Mouse (Mus musculus) heart, embryonic 16.5 days (tissue): ENCODE data around the gene Map3k12. TPM values are rescaled to one million over a fixed set of nuclear protein-coding genes. Genes with fewer than 3 reads are reported as not detected.

Experiments
- ATAC-seq: fragments of 200-750 bp; cut with Nextera tagmentation; replicated peaks from 2 replicates; pipeline ENCODE4 v1.8.0; 2017; ENCODE audit warnings: moderate number of reproducible peaks; ENCODE audit not compliant: insufficient read depth, low FRiP score; ENCODE audit errors: extremely low read depth
- H3K27ac ChIP-seq: fragments of 300-500 bp; sonication (generic); 2 replicates; pipeline ENCODE4 v1.5.1; 2014; ENCODE audit warnings: mild to moderate bottlenecking, low read length, control low read depth, moderate library complexity
- H3K27me3 ChIP-seq: fragments of 300-500 bp; sonication (generic); 2 replicates; pipeline ENCODE4 v1.6.1; 2014; ENCODE audit warnings: low read length, mixed read lengths; ENCODE audit not compliant: control insufficient read depth, insufficient read depth
- H3K36me3 ChIP-seq: fragments of 300-500 bp; sonication (generic); 2 replicates; pipeline ENCODE4 v1.6.1; 2014; ENCODE audit not compliant: control insufficient read depth, insufficient read depth
- H3K4me1 ChIP-seq: fragments of 300-500 bp; sonication (generic); 2 replicates; pipeline ENCODE4 v1.6.1; 2014; ENCODE audit warnings: low read length, mixed read lengths; ENCODE audit not compliant: control insufficient read depth, insufficient read depth
- H3K4me2 ChIP-seq: fragments of 300-500 bp; sonication (generic); 2 replicates; pipeline ENCODE4 v1.6.1; 2014; ENCODE audit warnings: low read depth, mild to moderate bottlenecking, control low read depth, low read length
- H3K4me3 ChIP-seq: fragments of 300-500 bp; sonication (generic); 2 replicates; pipeline ENCODE4 v1.5.1; 2014; ENCODE audit warnings: mild to moderate bottlenecking, control low read depth, low read length
- H3K9ac ChIP-seq: fragments of 300-500 bp; sonication (generic); 2 replicates; pipeline ENCODE4 v1.6.1; 2014; ENCODE audit warnings: low read length, control low read depth
- H3K9me3 ChIP-seq: fragments of 300-500 bp; sonication (generic); replicated peaks from 2 replicates; pipeline ENCODE4 v1.6.1; 2016; ENCODE audit warnings: low read length; ENCODE audit not compliant: control insufficient read depth
- WGBS: fragments of 180-500 bp; shearing (Covaris S2); extraction: QIAGEN DNeasy Blood & Tissue Kit; methylation state at CpG from one replicate; pipeline ENCODE4 v1.1.7; 2014; 5-methylcytosine and 5-hydroxymethylcytosine counted together
- polyA plus RNA-seq: library from polyadenylated mRNA; unstranded; fragments of >200 nt; fragmentation: Nextera tagmentation; extraction: Ambion mirVana; gene quantifications from 2 replicates; pipeline ENCODE4 v1.2.1, GENCODE M21; 2015

Map3k12 gene
- polyA plus RNA-seq, 1 experiment from 2014 or later = 10.3 TPM

- H3K4me2 ChIP-seq = no peak overlapping the region
- no peak for ATAC-seq
- no peak overlapping the region for H3K4me3 ChIP-seq
- H3K9me3 ChIP-seq = no peaks in the 10 kb centered on the region
- H3K27me3 ChIP-seq = no peaks in the 10 kb centered on the region
- peaks cover 67% of the 10 kb centered on the region for H3K36me3 ChIP-seq
- WGBS = 82% methylated on average over 19 of the region's 19 CpGs
- no peak overlapping the region for H3K27ac ChIP-seq
- no peak overlapping the region for H3K9ac ChIP-seq
- H3K4me1 ChIP-seq = 0 out of 2 replicates have a peak, but pooled peaks cover 4% of the 10 kb centered on the region
Measured at GRCm38 (mm10) chr15:102501084-102501814, 15.6 kb downstream of the Map3k12 start.

- WGBS = 78% methylated on average over 5 of the region's 5 CpGs
- no peaks in the 10 kb centered on the region for H3K27me3 ChIP-seq
- no peak for ATAC-seq
Measured at GRCm38 (mm10) chr15:102500479-102500878, 16.4 kb downstream of the Map3k12 start.

DNA sequence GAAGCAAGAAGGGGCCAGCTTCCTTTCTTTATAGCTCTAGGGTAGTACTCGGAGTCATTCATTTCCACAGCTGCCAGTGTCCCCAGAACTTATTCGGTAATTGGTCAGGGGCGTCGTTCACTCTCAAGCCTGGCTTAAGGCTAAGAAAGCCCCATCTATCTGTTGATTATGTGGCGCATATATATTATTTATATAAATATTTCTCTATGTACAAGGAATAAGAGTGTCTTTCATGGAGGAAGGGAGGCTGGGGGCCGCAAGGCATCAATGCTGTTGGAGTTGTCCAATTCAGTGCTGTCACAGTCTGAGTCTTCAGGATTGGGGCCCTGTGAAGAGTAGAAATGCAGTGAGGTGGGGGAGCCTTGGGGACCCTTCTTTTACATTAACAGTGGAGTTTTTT, 17.0 kb downstream of the Map3k12 start:
- Histone ChIP-seq H3K27ac (no peak overlapping the region), H3K4me1 (no peaks in the 10 kb centered on the region), H3K27me3 (no peaks in the 10 kb centered on the region), H3K9ac (no peak overlapping the region), H3K9me3 (no peaks in the 10 kb centered on the region), H3K4me3 (no peak overlapping the region), H3K4me2 (no peak overlapping the region), H3K36me3 (peaks cover 70% of the 10 kb centered on the region)
- no peak for ATAC-seq
- WGBS = 86% methylated on average over 6 of the region's 6 CpGs

More at GRCm38 (mm10) chr15:102500479-102500878, 16.4 kb downstream of the Map3k12 start:
- no peak overlapping the region for H3K27ac ChIP-seq
- no peaks in the 10 kb centered on the region for H3K9me3 ChIP-seq
- H3K36me3 ChIP-seq = peaks cover 69% of the 10 kb centered on the region
- no peak overlapping the region for H3K4me2 ChIP-seq
- H3K9ac ChIP-seq = no peak overlapping the region
- no peak overlapping the region for H3K4me3 ChIP-seq
- 0 out of 2 replicates have a peak, but pooled peaks cover under 1% of the 10 kb centered on the region for H3K4me1 ChIP-seq

- Histone ChIP-seq H3K4me2 (no peak overlapping the region), H3K9ac (no peak overlapping the region), H3K9me3 (no peaks in the 10 kb centered on the region), H3K36me3 (peaks cover 70% of the 10 kb centered on the region), H3K27me3 (no peaks in the 10 kb centered on the region), H3K4me1 (no peaks in the 10 kb centered on the region), H3K4me3 (no peak overlapping the region), H3K27ac (no peak overlapping the region)
- 55% methylated on average over 3 of the region's 3 CpGs for WGBS
- no peak for ATAC-seq
Measured at GRCm38 (mm10) chr15:102499370-102499769, 17.5 kb downstream of the Map3k12 start.

DNA sequence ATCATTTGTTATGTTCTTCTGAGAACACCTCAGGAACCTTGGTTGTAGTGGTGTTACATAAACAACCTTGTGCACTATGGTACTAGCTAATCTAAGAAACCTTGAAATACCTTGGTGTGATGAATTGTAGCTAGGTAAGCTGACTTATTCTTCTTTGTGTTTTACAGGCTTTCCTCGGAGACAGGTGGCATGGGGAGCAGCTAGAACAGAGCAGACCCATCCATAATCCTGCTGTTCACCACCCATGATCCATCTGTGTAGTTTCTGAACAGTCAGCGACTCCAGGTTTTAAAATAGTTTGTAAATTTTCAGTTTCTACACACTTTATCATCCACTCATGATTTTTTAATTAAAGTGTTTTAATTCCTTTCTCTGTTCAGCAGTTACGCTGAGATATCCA, 18.5 kb downstream of the Map3k12 start:
- WGBS = 85% methylated on average over 3 of the region's 3 CpGs
- Histone ChIP-seq H3K9ac (no peak overlapping the region), H3K4me1 (no peaks in the 10 kb centered on the region), H3K27ac (no peak overlapping the region), H3K4me3 (no peak overlapping the region), H3K9me3 (no peaks in the 10 kb centered on the region), H3K4me2 (no peak overlapping the region), H3K27me3 (no peaks in the 10 kb centered on the region), H3K36me3 (peaks cover 70% of the 10 kb centered on the region)
- no peak for ATAC-seq

DNA sequence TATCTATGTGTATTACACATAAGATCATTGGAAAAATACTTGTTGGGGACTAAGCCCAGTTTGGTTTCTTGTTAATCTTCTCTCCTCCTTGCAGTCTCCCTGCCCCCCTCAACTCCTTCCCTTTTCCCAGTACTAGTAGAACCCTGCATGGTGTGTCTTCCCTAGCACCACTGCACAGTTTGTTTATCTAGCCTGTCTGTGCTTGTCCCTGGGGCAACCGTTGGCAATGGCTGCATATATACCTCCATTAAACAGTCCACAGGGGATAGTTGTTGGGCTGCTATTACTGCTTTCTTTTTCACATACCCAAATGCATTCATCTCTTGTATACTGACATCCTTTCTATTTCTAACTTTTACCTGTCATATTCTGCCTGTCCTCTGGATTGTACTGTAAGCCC, 29.2 kb downstream of the Map3k12 start:
- peaks cover 58% of the 10 kb centered on the region for H3K36me3 ChIP-seq
- no peak overlapping the region for H3K4me2 ChIP-seq
- no peak overlapping the region for H3K9ac ChIP-seq
- no peak overlapping the region for H3K27ac ChIP-seq
- WGBS = 61% methylated on average over 1 of the region's 1 CpGs
- no peaks in the 10 kb centered on the region for H3K27me3 ChIP-seq
- no peaks in the 10 kb centered on the region for H3K9me3 ChIP-seq
- H3K4me1 ChIP-seq = peaks cover 11% of the 10 kb centered on the region
- no peak overlapping the region for H3K4me3 ChIP-seq
- ATAC-seq = no peak

DNA sequence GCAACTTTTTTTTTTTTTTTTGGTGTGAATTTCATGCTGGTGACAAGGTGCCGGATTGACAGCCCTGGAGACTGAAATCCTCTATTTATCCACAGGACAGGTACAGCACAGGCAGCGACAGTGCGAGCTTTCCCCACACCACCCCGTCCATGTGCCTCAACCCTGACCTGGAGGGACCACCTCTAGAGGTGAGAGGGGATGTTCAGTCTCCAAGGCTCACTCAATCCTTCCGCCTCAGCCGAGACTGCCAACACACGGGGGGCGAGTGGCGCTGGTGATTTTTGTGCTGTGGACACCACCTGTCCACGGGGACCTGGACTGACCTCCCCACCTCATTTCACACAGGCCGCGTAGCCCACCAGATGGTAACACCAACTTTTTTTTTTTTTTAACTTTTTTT, 31.0 kb downstream of the Map3k12 start:
- H3K4me1 ChIP-seq = peaks cover 11% of the 10 kb centered on the region
- H3K9ac ChIP-seq = no peak overlapping the region
- 83% methylated on average over 12 of the region's 12 CpGs for WGBS
- H3K27ac ChIP-seq = no peak overlapping the region
- H3K27me3 ChIP-seq = no peaks in the 10 kb centered on the region
- peaks cover 56% of the 10 kb centered on the region for H3K36me3 ChIP-seq
- H3K4me2 ChIP-seq = no peak overlapping the region
- no peak overlapping the region for H3K4me3 ChIP-seq
- no peak for ATAC-seq
- H3K9me3 ChIP-seq = no peaks in the 10 kb centered on the region

- Histone ChIP-seq H3K9ac (no peak overlapping the region), H3K27ac (peak overlapping the region; percentile 63), H3K4me2 (peak overlapping the region; percentile 28; the same call in 1 of the 2 replicates), H3K9me3 (no peaks in the 10 kb centered on the region), H3K36me3 (peaks cover 56% of the 10 kb centered on the region), H3K4me3 (peak overlapping the region; percentile 14; the same call in 1 of the 2 replicates), H3K27me3 (no peaks in the 10 kb centered on the region), H3K4me1 (peaks cover 11% of the 10 kb centered on the region)
- WGBS = 64% methylated on average over 3 of the region's 3 CpGs
- ATAC-seq = peak; percentile 75
Measured at GRCm38 (mm10) chr15:102483136-102483535, 33.7 kb downstream of the Map3k12 start.

- Histone ChIP-seq H3K36me3 (peaks cover 43% of the 10 kb centered on the region), H3K4me3 (no peak overlapping the region)
- 91% methylated on average over 2 of the region's 2 CpGs for WGBS
Measured at GRCm38 (mm10) chr15:102474520-102474919, 42.3 kb downstream of the Map3k12 start.

More at GRCm38 (mm10) chr15:102474520-102474919, 42.3 kb downstream of the Map3k12 start:
- no peak overlapping the region for H3K4me2 ChIP-seq
- ATAC-seq = no peak
- H3K27me3 ChIP-seq = no peaks in the 10 kb centered on the region
- no peak overlapping the region for H3K27ac ChIP-seq
- H3K4me1 ChIP-seq = peaks cover 10% of the 10 kb centered on the region
- no peaks in the 10 kb centered on the region for H3K9me3 ChIP-seq
- H3K9ac ChIP-seq = no peak overlapping the region
